Mouse (Mus musculus) midbrain, embryonic 15.5 days (tissue): Measurements from ENCODE around the gene Pcbp1. TPM values are rescaled to one million over a fixed set of nuclear protein-coding genes. Genes with fewer than 3 reads are reported as not detected.
"Not testable (repeated sequence)": the region's sequence is repeated elsewhere in the genome, so short reads cannot be mapped to it uniquely, and the experiment has no call there.

ENCODE experiments used
- ATAC-seq: fragments of 200-750 bp; cut with Nextera tagmentation; replicated peaks from 2 replicates; pipeline ENCODE4 v1.8.0; 2017; ENCODE audit warnings: moderate TSS enrichment
- H3K27ac ChIP-seq: fragments of 300-500 bp; sonication (generic); 2 replicates; pipeline ENCODE4 v1.5.1; 2015; ENCODE audit warnings: mild to moderate bottlenecking, inconsistent platforms
- H3K27me3 ChIP-seq: fragments of 300-500 bp; sonication (generic); replicated peaks from 2 replicates; pipeline ENCODE4 v1.6.1; 2015; ENCODE audit warnings: inconsistent platforms
- H3K36me3 ChIP-seq: fragments of 300-500 bp; sonication (generic); replicated peaks from 2 replicates; pipeline ENCODE4 v1.6.1; 2015; ENCODE audit warnings: inconsistent platforms
- H3K4me1 ChIP-seq: fragments of 300-500 bp; sonication (generic); 2 replicates; pipeline ENCODE4 v1.6.1; 2015; ENCODE audit warnings: inconsistent platforms
- H3K4me2 ChIP-seq: fragments of 300-500 bp; sonication (generic); 2 replicates; pipeline ENCODE4 v1.6.1; 2015; ENCODE audit warnings: inconsistent platforms, mild to moderate bottlenecking, moderate library complexity
- H3K4me3 ChIP-seq: fragments of 300-500 bp; sonication (generic); 2 replicates; pipeline ENCODE4 v1.5.1; 2015; ENCODE audit warnings: mild to moderate bottlenecking, inconsistent platforms
- H3K9ac ChIP-seq: fragments of 300-500 bp; sonication (generic); 2 replicates; pipeline ENCODE4 v1.6.1; 2015; ENCODE audit warnings: mild to moderate bottlenecking, inconsistent platforms
- H3K9me3 ChIP-seq: fragments of 300-500 bp; sonication (generic); 2 replicates; pipeline ENCODE4 v1.6.1; 2016; ENCODE audit warnings: inconsistent platforms
- WGBS: fragments of 180-500 bp; shearing (Covaris S2); methylation state at CpG from one replicate; pipeline ENCODE4 v1.1.7; 2015; ENCODE audit warnings: mixed read lengths; 5-methylcytosine and 5-hydroxymethylcytosine counted together
- polyA plus RNA-seq: library from polyadenylated mRNA; unstranded; fragments of >200 nt; fragmentation: Nextera tagmentation; extraction: Ambion mirVana; gene quantifications from 2 replicates; pipeline ENCODE4 v1.2.1, GENCODE M21; 2015

The Pcbp1 gene
- 339 and 344 TPM in 2 replicates for polyA plus RNA-seq

GRCm38 (mm10) chr6:86526032-86526960 lies at the start of gene Pcbp1:
Gene Pcbp1 (minus strand): TSS chr6:86526321.
- Histone ChIP-seq H3K4me3 (peak within 1 kb of the TSS; percentile 64), H3K9me3 (no peaks in the 10 kb centered on the region), H3K27me3 (no peaks in the 10 kb centered on the region), H3K36me3 (no peaks in the 10 kb centered on the region), H3K4me2 (peak within 1 kb of the TSS; percentile 76), H3K4me1 (peaks cover 31% of the 10 kb centered on the region), H3K27ac (peak within 1 kb of the TSS; percentile 100), H3K9ac (peak within 1 kb of the TSS; percentile 94)
- ATAC-seq, result peak; percentile 90
- under 1% methylated on average over 98 of the region's 120 CpGs for WGBS

GRCm38 (mm10) chr6:86574495-86574894 lies 48.4 kb upstream of the Pcbp1 start:
- Histone ChIP-seq H3K36me3 (no peaks in the 10 kb centered on the region), H3K4me2 (no peak overlapping the region), H3K27ac (no peak overlapping the region), H3K9ac (no peak overlapping the region), H3K4me1 (0 out of 2 replicates have a peak, but pooled peaks cover 1% of the 10 kb centered on the region), H3K27me3 (no peaks in the 10 kb centered on the region), H3K4me3 (no peak overlapping the region), H3K9me3 (no peaks in the 10 kb centered on the region)
- WGBS, result 93% methylated on average over 3 of the region's 3 CpGs
- no peak for ATAC-seq

- H3K27me3 ChIP-seq, result no peaks in the 10 kb centered on the region
- WGBS, result 54% methylated on average over 9 of the region's 9 CpGs
- no peak overlapping the region for H3K9ac ChIP-seq
- no peaks in the 10 kb centered on the region for H3K9me3 ChIP-seq
- no peak overlapping the region for H3K27ac ChIP-seq
- H3K4me1 ChIP-seq, result peaks cover 6% of the 10 kb centered on the region; the same call in 1 of the 2 replicates
- H3K4me3 ChIP-seq, result no peak overlapping the region
- ATAC-seq, result no peak
- H3K4me2 ChIP-seq, result no peak overlapping the region
- peaks cover 2% of the 10 kb centered on the region; the same call in 1 of the 2 replicates for H3K36me3 ChIP-seq
Observed at GRCm38 (mm10) chr6:86570830-86571229, 44.7 kb upstream of the Pcbp1 start.

GRCm38 (mm10) chr6:86569461-86569820 lies 43.3 kb upstream of the Pcbp1 start:
- Histone ChIP-seq H3K9ac (no peak overlapping the region), H3K4me1 (peaks cover 6% of the 10 kb centered on the region; the same call in 1 of the 2 replicates), H3K27ac (peak overlapping the region; percentile 51), H3K36me3 (peaks cover 15% of the 10 kb centered on the region; the same call in 1 of the 2 replicates), H3K9me3 (no peaks in the 10 kb centered on the region), H3K27me3 (no peaks in the 10 kb centered on the region), H3K4me3 (no peak overlapping the region), H3K4me2 (no peak overlapping the region)
- ATAC-seq, result no peak; the same call in 1 of the 2 replicates
- 69% methylated on average over 3 of the region's 3 CpGs for WGBS

- H3K9me3 ChIP-seq, result no peaks in the 10 kb centered on the region
- no peak for ATAC-seq
- WGBS, result 23% methylated on average over 3 of the region's 3 CpGs
- H3K27ac ChIP-seq, result peak overlapping the region; percentile 51
- H3K4me3 ChIP-seq, result no peak overlapping the region
- H3K4me2 ChIP-seq, result no peak overlapping the region
- no peaks in the 10 kb centered on the region for H3K27me3 ChIP-seq
- H3K9ac ChIP-seq, result no peak overlapping the region
- peaks cover 6% of the 10 kb centered on the region; the same call in 1 of the 2 replicates for H3K4me1 ChIP-seq
- H3K36me3 ChIP-seq, result peaks cover 17% of the 10 kb centered on the region; the same call in 1 of the 2 replicates
Observed at GRCm38 (mm10) chr6:86568816-86569460, 42.8 kb upstream of the Pcbp1 start.

GRCm38 (mm10) chr6:86565782-86566181 lies 39.7 kb upstream of the Pcbp1 start:
- 93% methylated on average over 2 of the region's 2 CpGs for WGBS
- H3K4me1 ChIP-seq, result peaks cover 6% of the 10 kb centered on the region; the same call in 1 of the 2 replicates
- no peaks in the 10 kb centered on the region for H3K27me3 ChIP-seq
- H3K36me3 ChIP-seq, result peaks cover 21% of the 10 kb centered on the region; the same call in 1 of the 2 replicates
- no peak overlapping the region for H3K9ac ChIP-seq
- no peak overlapping the region for H3K4me3 ChIP-seq
- no peak overlapping the region for H3K4me2 ChIP-seq
- ATAC-seq, result no peak
- H3K27ac ChIP-seq, result no peak overlapping the region
- H3K9me3 ChIP-seq, result no peaks in the 10 kb centered on the region

GRCm38 (mm10) chr6:86557182-86557581 lies 31.1 kb upstream of the Pcbp1 start:
- not testable (repeated sequence) for H3K36me3 ChIP-seq, H3K9ac ChIP-seq, H3K27ac ChIP-seq, H3K4me1 ChIP-seq, H3K9me3 ChIP-seq, ATAC-seq, H3K27me3 ChIP-seq, H3K4me2 ChIP-seq, H3K4me3 ChIP-seq
- WGBS, result 92% methylated on average over 1 of the region's 1 CpGs

GRCm38 (mm10) chr6:86556345-86557058 lies 30.4 kb upstream of the Pcbp1 start:
- H3K9ac ChIP-seq, result no peak overlapping the region
- no peaks in the 10 kb centered on the region for H3K27me3 ChIP-seq
- H3K4me2 ChIP-seq, result no peak overlapping the region
- H3K4me3 ChIP-seq, result no peak overlapping the region
- no peaks in the 10 kb centered on the region; the same call in 1 of the 2 replicates for H3K36me3 ChIP-seq
- no peaks in the 10 kb centered on the region for H3K9me3 ChIP-seq
- 92% methylated on average over 3 of the region's 3 CpGs for WGBS
- no peak overlapping the region for H3K27ac ChIP-seq
- ATAC-seq, result no peak
- H3K4me1 ChIP-seq, result no peaks in the 10 kb centered on the region

- no peak for ATAC-seq
- WGBS, result 20% methylated on average over 1 of the region's 1 CpGs
- no peaks in the 10 kb centered on the region for H3K4me1 ChIP-seq
- no peaks in the 10 kb centered on the region for H3K27me3 ChIP-seq
- no peak overlapping the region for H3K27ac ChIP-seq
- H3K9me3 ChIP-seq, result no peaks in the 10 kb centered on the region
- H3K4me3 ChIP-seq, result no peak overlapping the region
- peaks cover 23% of the 10 kb centered on the region; the same call in 1 of the 2 replicates for H3K36me3 ChIP-seq
- no peak overlapping the region for H3K4me2 ChIP-seq
- no peak overlapping the region for H3K9ac ChIP-seq
Observed at GRCm38 (mm10) chr6:86550587-86550986, 24.5 kb upstream of the Pcbp1 start.

GRCm38 (mm10) chr6:86547880-86548367 lies 21.8 kb upstream of the Pcbp1 start:
- Histone ChIP-seq H3K9ac (no peak overlapping the region), H3K27me3 (no peaks in the 10 kb centered on the region), H3K4me1 (no peaks in the 10 kb centered on the region), H3K9me3 (no peaks in the 10 kb centered on the region), H3K4me2 (no peak overlapping the region), H3K36me3 (peaks cover 23% of the 10 kb centered on the region; the same call in 1 of the 2 replicates), H3K4me3 (no peak overlapping the region), H3K27ac (no peak overlapping the region)
- no peak for ATAC-seq
- 90% methylated on average over 8 of the region's 8 CpGs for WGBS

GRCm38 (mm10) chr6:86547228-86547755 lies 21.2 kb upstream of the Pcbp1 start:
- no peak overlapping the region for H3K9ac ChIP-seq
- H3K4me2 ChIP-seq, result no peak overlapping the region
- WGBS, result 96% methylated on average over 1 of the region's 1 CpGs
- no peak overlapping the region for H3K27ac ChIP-seq
- H3K4me3 ChIP-seq, result no peak overlapping the region
- H3K9me3 ChIP-seq, result no peaks in the 10 kb centered on the region
- no peaks in the 10 kb centered on the region for H3K27me3 ChIP-seq
- ATAC-seq, result no peak
- peaks cover 26% of the 10 kb centered on the region; the same call in 1 of the 2 replicates for H3K36me3 ChIP-seq
- no peaks in the 10 kb centered on the region for H3K4me1 ChIP-seq
